Mouse (Mus musculus) ES-E14 (cell line): ENCODE measurements around the gene Mybph. TPM values are rescaled to one million over a fixed set of nuclear protein-coding genes. Genes with fewer than 3 reads are reported as not detected.
A peak's percentile ranks its signal among the peaks of the same experiment; 100 is the strongest.

Experiments used
- DNase-seq: peaks from one replicate; pipeline ENCODE4 v3.0.0-alpha.2; 2013; ENCODE audit warnings: low read depth, low spot score
- H3K27ac ChIP-seq: 2 replicates; pipeline ENCODE4 v1.5.1; 2012; ENCODE audit warnings: low read depth, mild to moderate bottlenecking, low read length, moderate library complexity, mixed read lengths; ENCODE audit not compliant: poor library complexity, insufficient read depth, severe bottlenecking
- H3K36me3 ChIP-seq: 2 replicates; pipeline ENCODE4 v1.6.1; 2012; ENCODE audit warnings: mild to moderate bottlenecking, low read length, moderate library complexity, mixed read lengths; ENCODE audit not compliant: control insufficient read depth, poor library complexity, insufficient read depth, severe bottlenecking
- H3K4me1 ChIP-seq, 2 experiments: fragments of 150-350 bp in 1 of 2; sonication (generic) in 1 of 2; 2 replicates each; pipeline ENCODE4 v1.6.1; 2012; ENCODE audit warnings: low read length in 2 of 2, mild to moderate bottlenecking in 1 of 2, mixed read lengths in 1 of 2; ENCODE audit not compliant: control insufficient read depth in 2 of 2, insufficient read depth in 2 of 2, poor library complexity in 1 of 2
- H3K4me3 ChIP-seq, 2 experiments: fragments of 150-350 bp in 1 of 2; sonication (generic) in 1 of 2; 2 replicates each; pipeline ENCODE4 v1.5.1; 2012; ENCODE audit warnings: low read length in 2 of 2, low read depth in 1 of 2, mild to moderate bottlenecking in 1 of 2, mixed read lengths in 1 of 2; ENCODE audit not compliant: insufficient read depth in 1 of 2, poor library complexity in 1 of 2, severe bottlenecking in 1 of 2
- H3K9ac ChIP-seq: 2 replicates; pipeline ENCODE4 v1.6.1; 2012; ENCODE audit warnings: low read depth, mild to moderate bottlenecking, low read length, mixed read lengths; ENCODE audit not compliant: poor library complexity, insufficient read depth, severe bottlenecking
- H3K9me3 ChIP-seq: fragments of 150-350 bp; sonication (generic); 2 replicates; pipeline ENCODE4 v1.6.1; 2012; ENCODE audit warnings: low read depth, mild to moderate bottlenecking, low read length; ENCODE audit not compliant: control insufficient read depth, insufficient read depth
- CHD2 ChIP-seq: IDR thresholded peaks from 2 replicates; pipeline ENCODE4 v1.6.1; 2014; ENCODE audit warnings: mild to moderate bottlenecking, low read depth, low read length, inconsistent platforms
- HCFC1 ChIP-seq: IDR thresholded peaks from 2 replicates; pipeline ENCODE4 v1.6.1; 2012; ENCODE audit warnings: low read length, inconsistent platforms, borderline replicate concordance; ENCODE audit not compliant: insufficient read depth
- MAFK ChIP-seq: IDR thresholded peaks from 2 replicates; pipeline ENCODE4 v1.6.1; 2014; ENCODE audit warnings: mild to moderate bottlenecking, low read depth, low read length, inconsistent platforms; ENCODE audit not compliant: insufficient read depth
- ZC3H11A ChIP-seq: IDR thresholded peaks from 2 replicates; pipeline ENCODE4 v1.6.1; 2012; ENCODE audit warnings: low read depth, mild to moderate bottlenecking, inconsistent platforms, low read length, borderline replicate concordance
- ZNF384 ChIP-seq: IDR thresholded peaks from 2 replicates; pipeline ENCODE4 v1.6.1; 2012; ENCODE audit warnings: low read depth, low read length, inconsistent platforms
- in situ Hi-C, 2 experiments: fragments of 600-800 bp; cut with MboI; formaldehyde crosslinking; loops; one replicate each; pipeline ENCODE4 v1.15.1; 2025; ENCODE audit warnings: low sequenced_read_pairs in 2 of 2, inconsistent platforms in 1 of 2; ENCODE audit not compliant: unreplicated experiment in 2 of 2
- total RNA-seq: library from RNA; depleted of rRNA; stranded (reverse); fragments of 300-350 nt; gene quantifications from 2 replicates; pipeline ENCODE4 v1.2.3, GENCODE M21; 2012

The Mybph gene
- total RNA-seq, 1 experiment = not detected

DNA sequence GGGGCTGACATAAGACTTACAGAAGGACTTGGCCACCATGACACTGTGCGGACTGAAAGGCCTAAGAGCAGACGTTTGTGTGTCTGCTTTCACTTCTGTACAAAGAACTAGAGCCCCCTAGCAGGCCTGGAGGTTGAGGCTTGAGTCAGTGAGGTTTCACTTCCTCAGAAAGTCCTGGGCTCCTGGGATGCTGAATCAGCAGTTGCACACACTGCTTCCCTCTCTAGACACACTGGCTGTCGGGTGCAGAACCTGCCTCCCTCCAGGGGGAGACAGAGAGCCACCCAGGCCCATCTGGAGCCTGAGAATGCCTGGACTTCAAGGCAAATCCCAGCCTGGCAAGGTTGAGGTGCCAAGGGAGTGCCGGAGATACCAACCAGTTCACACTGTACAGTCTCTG is 3.1 kb downstream of the Mybph start:
- Histone ChIP-seq H3K9me3 (no peaks in the 10 kb centered on the region), H3K36me3 (no peaks in the 10 kb centered on the region), H3K4me1 (peaks cover 0 to 17% of the 10 kb centered on the region in 2 experiments; a peak in 3 of 4 replicates), H3K27ac (no peak overlapping the region), H3K9ac (no peak overlapping the region), H3K4me3 (no peak overlapping the region)
- no peak for TF ChIP-seq ZNF384
- no peak for TF ChIP-seq ZC3H11A
- TF ChIP-seq CHD2 = no peak
- peak; percentile 99 for TF ChIP-seq MAFK
- TF ChIP-seq HCFC1 = no peak
- no peak for DNase-seq
- in situ Hi-C loops = no loop called here

DNA sequence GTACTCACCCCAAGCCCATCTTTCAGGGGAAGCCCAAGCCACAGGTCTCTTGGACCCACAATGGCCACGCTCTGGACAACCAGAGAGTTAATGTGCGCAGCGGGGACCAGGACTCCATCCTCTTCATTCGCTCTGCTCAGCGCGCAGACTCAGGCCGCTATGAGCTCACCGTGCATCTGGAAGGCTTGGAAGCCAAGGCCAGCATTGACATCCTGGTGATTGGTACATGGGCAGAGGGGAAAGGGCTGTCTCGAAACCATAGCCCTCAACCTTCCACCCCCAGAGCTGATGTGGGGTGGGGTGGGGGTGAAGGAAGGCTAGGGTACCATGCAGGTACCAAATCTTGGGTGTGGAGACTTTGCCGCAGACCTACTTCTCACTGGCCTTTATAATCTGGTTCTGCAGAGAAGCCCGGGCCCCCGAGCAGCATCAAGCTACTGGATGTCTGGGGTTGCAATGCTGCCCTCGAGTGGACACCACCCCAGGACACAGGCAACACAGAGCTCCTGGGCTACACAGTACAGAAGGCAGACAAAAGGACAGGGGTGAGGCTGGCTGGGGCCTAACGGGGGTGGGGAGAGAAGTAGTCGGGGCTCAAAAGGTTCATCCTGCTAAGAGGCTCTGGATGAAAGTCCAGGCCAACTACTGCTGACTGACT is 4.2 kb downstream of the Mybph start:
- TF ChIP-seq ZNF384 = no peak
- TF ChIP-seq HCFC1 = no peak
- no peak for TF ChIP-seq MAFK
- TF ChIP-seq CHD2 = no peak
- no peak for TF ChIP-seq ZC3H11A
- in situ Hi-C loops = no loop called here
- DNase-seq = no peak
- H3K4me3 ChIP-seq = no peak overlapping the region
- peaks cover 0 to 20% of the 10 kb centered on the region in 2 experiments; a peak in 2 of 4 replicates for H3K4me1 ChIP-seq
- no peaks in the 10 kb centered on the region for H3K9me3 ChIP-seq
- H3K9ac ChIP-seq = no peak overlapping the region
- no peaks in the 10 kb centered on the region for H3K36me3 ChIP-seq
- H3K27ac ChIP-seq = no peak overlapping the region

DNA sequence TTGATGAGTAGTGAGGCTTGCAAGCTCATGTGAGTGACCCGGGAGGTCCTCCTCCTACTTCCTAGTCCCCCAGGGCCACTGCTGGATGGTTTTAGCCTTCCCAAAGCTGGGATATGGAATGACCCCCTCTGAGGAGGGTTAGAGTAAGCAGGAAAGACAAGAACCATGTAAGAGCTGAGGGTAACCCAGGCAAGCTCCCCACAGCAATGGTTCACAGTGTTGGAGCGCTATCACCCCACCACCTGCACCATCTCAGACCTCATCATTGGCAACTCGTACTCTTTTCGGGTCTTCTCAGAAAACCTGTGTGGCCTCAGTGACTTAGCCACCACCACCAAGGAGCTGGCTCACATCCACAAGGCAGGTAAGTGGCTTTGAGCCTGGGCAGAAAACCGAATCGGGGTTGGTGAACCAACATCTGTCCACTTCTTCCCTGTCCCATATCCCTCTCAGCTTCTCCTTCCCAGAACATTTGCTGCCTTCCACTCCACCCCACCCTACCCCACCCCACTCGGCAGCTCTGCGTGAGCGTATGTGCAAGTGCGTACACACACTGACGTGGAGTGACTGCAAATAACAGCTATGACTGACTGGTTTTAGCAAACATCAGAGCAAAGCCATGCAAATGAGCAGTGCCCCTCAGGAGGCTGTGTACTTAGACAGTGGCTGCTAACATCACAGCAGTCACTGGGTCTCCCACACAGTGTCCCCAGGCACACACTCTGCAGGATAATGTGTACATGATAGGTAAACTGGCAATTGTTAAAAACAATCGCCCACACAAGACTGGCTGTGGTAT is 5.1 kb downstream of the Mybph start:
- no peak overlapping the region for H3K27ac ChIP-seq
- no peaks in the 10 kb centered on the region for H3K36me3 ChIP-seq
- in situ Hi-C loops = no loop called here
- TF ChIP-seq HCFC1 = no peak
- TF ChIP-seq CHD2 = no peak
- TF ChIP-seq MAFK = no peak
- TF ChIP-seq ZNF384 = no peak
- no peak for TF ChIP-seq ZC3H11A
- H3K4me3 ChIP-seq = no peak overlapping the region
- DNase-seq = no peak
- peaks cover 0 to 18% of the 10 kb centered on the region in 2 experiments; a peak in 2 of 4 replicates for H3K4me1 ChIP-seq
- no peak overlapping the region for H3K9ac ChIP-seq
- H3K9me3 ChIP-seq = no peaks in the 10 kb centered on the region

DNA sequence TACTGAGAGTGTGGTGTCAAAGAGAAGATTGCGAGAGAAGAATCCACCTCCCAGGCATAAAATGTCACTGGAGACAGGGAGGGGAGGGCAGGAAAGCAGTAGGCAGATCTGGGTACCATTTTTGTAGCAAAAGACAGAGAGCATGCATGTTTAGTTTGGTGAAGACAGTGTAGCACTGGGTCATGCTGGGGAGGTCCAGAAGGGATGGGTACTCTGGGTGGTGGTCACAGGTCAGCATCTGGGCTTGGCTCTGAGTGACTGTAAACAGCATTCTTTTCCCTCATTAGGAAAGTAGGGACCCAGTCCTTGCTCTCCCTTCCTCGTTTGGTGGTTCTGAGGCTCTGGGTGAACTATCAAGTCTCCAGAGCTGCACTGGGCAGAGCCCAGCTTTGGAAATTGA is 7.2 kb downstream of the Mybph start:
- Histone ChIP-seq H3K9me3 (no peaks in the 10 kb centered on the region), H3K4me3 (no peak overlapping the region), H3K4me1 (peaks cover 0 to 6% of the 10 kb centered on the region in 2 experiments; a peak in 2 of 4 replicates), H3K27ac (no peak overlapping the region), H3K36me3 (no peaks in the 10 kb centered on the region), H3K9ac (no peak overlapping the region)
- in situ Hi-C loops = no loop called here
- DNase-seq = no peak
- TF ChIP-seq MAFK (no peak), ZC3H11A (no peak), HCFC1 (no peak)
